Mouse (Mus musculus) midbrain, embryonic 12.5 days (tissue): ENCODE results near the gene Dnajc27. TPM values are rescaled to one million over a fixed set of nuclear protein-coding genes. Genes with fewer than 3 reads are reported as not detected.

Experiments used
- polyA plus RNA-seq: library from polyadenylated mRNA; unstranded; fragments of >200 nt; fragmentation: Nextera tagmentation; extraction: Ambion mirVana; gene quantifications from 2 replicates; pipeline ENCODE4 v1.2.1, GENCODE M21; 2016

Dnajc27 gene
- polyA plus RNA-seq, 1 experiment from 2014 or later, result 14.2 TPM

Other genes with a start within 250 kb of the Dnajc27 start
- 6.3 and 8.6 TPM in 2 replicates for gene Pomc, start 127.6 kb upstream of the Dnajc27 start, polyA plus RNA-seq
- gene Efr3b, start 43.7 kb upstream of the Dnajc27 start, polyA plus RNA-seq, result 32.0 and 34.3 TPM in 2 replicates
- 6.8 and 7.2 TPM in 2 replicates for gene Adcy3, start 50.5 kb downstream of the Dnajc27 start, polyA plus RNA-seq
- 5.6 and 5.9 TPM in 2 replicates for gene Ptrhd1, start 151.4 kb downstream of the Dnajc27 start, polyA plus RNA-seq
- 16.9 and 18.6 TPM in 2 replicates for gene Cenpo, start 151.7 kb downstream of the Dnajc27 start, polyA plus RNA-seq